Mouse (Mus musculus): ENCODE data around the gene Ric3. TPM values are rescaled to one million over a fixed set of nuclear protein-coding genes. Genes with fewer than 3 reads are reported as not detected.
A peak's percentile ranks its signal among the peaks of the same experiment; 100 is the strongest.

Ric3 gene
- polyA plus RNA-seq, 1 experiment from 2014 or later: 39.1 TPM

GRCm38 (mm10) chr7:109038121-109038735, 44.9 kb downstream of the Ric3 start:
- Histone ChIP-seq H3K9ac (no peak overlapping the region), H3K4me3 (no peak overlapping the region), H3K4me1 (no peaks in the 10 kb centered on the region), H3K36me3 (replicated peaks) (peaks cover 16% of the 10 kb centered on the region; the same call in 1 of the 2 replicates), H3K27me3 (replicated peaks) (no peaks in the 10 kb centered on the region), H3K9me3 (no peaks in the 10 kb centered on the region), H3K27ac (no peak overlapping the region), H3K4me2 (no peak overlapping the region)
- WGBS: 79% methylated on average over 8 of the region's 8 CpGs
- no peak for ATAC-seq (replicated peaks)

DNA sequence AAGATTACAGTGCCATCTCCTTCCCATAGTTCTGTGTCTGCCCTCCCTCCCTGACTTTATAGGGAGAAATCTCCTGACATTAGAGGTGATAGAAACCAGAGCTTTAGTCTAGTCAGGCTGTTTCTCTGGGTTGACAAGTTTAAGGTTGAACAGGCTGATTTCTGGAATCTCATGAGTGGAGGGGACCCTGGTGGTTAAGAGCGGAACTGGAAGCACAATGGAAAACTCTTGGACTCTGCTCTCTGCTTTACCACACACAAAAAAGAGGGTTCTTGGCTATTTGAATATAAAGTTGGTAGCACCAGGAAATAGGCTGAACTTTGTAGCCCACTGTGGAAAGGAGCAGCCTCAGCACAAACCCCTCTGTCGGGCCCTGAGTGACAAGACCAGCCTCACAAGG, 51.1 kb downstream of the Ric3 start:
- Histone ChIP-seq H3K4me3 (no peak overlapping the region), H3K27me3 (replicated peaks) (no peaks in the 10 kb centered on the region), H3K4me1 (no peaks in the 10 kb centered on the region), H3K27ac (no peak overlapping the region), H3K4me2 (no peak overlapping the region), H3K36me3 (replicated peaks) (peaks cover 27% of the 10 kb centered on the region), H3K9me3 (no peaks in the 10 kb centered on the region), H3K9ac (no peak overlapping the region)
- WGBS: 94% methylated on average over 2 of the region's 2 CpGs
- ATAC-seq (replicated peaks): no peak

- Histone ChIP-seq H3K27me3 (replicated peaks) (no peaks in the 10 kb centered on the region), H3K4me2 (no peak overlapping the region), H3K27ac (no peak overlapping the region), H3K9ac (no peak overlapping the region), H3K36me3 (replicated peaks) (peaks cover 34% of the 10 kb centered on the region), H3K4me3 (no peak overlapping the region), H3K9me3 (no peaks in the 10 kb centered on the region), H3K4me1 (no peaks in the 10 kb centered on the region)
- 95% methylated on average over 3 of the region's 3 CpGs for WGBS
- no peak for ATAC-seq (replicated peaks)
Observed at GRCm38 (mm10) chr7:109031331-109031730, 51.8 kb downstream of the Ric3 start.

DNA sequence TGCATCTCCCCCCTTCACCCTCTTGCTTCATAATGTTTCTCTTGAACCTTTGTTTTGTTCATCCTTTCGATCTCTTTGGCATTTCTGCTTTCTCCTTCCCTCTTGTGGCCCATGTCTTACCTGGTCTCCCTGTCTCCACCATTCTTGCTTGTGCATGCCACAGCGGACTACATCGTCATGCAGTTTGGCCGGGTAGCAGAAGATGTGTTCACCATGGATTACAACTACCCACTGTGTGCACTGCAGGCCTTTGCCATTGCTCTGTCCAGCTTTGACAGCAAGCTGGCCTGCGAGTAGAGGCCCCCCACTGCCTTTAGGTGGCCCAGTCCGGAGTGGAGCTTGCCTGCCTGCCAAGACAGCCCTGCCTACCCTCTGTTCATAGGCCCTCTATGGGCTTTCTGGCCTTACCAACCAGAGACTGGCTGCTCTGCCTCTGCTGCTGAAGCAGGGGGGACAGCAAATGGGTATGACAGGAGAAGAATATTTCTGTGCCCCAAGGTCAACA, 53.1 kb downstream of the Ric3 start:
- Histone ChIP-seq H3K4me3 (no peak overlapping the region), H3K27me3 (replicated peaks) (no peaks in the 10 kb centered on the region), H3K36me3 (replicated peaks) (peaks cover 37% of the 10 kb centered on the region), H3K4me2 (no peak overlapping the region), H3K4me1 (no peaks in the 10 kb centered on the region), H3K27ac (no peak overlapping the region), H3K9me3 (no peaks in the 10 kb centered on the region), H3K9ac (no peak overlapping the region)
- ATAC-seq (replicated peaks): no peak
- WGBS: 86% methylated on average over 6 of the region's 6 CpGs

DNA sequence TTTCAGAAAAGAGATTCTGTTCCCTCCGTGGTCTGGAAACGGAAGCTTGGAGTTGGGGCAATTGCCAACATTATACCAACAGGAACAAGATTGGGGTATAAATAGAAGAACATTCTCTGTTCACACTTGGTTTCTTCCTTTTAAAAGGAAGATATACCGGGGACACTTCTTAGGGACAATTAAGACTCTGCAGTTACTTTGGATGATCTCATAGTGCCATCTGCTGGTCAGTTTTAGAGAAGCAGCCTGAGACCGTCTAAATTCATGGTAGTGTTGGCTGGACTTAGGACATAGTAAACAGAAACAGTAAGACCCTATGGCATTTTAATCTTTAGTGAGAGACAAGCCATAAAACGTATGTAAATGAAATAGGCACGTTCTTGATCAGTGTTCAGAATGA, 54.9 kb downstream of the Ric3 start:
- 26% methylated on average over 6 of the region's 6 CpGs for WGBS
- Histone ChIP-seq H3K9ac (no peak overlapping the region), H3K27ac (no peak overlapping the region), H3K4me1 (no peaks in the 10 kb centered on the region), H3K36me3 (replicated peaks) (peaks cover 37% of the 10 kb centered on the region), H3K27me3 (replicated peaks) (no peaks in the 10 kb centered on the region), H3K4me3 (no peak overlapping the region), H3K4me2 (no peak overlapping the region), H3K9me3 (no peaks in the 10 kb centered on the region)
- peak; percentile 62 for ATAC-seq (replicated peaks)

GRCm38 (mm10) chr7:109027721-109028120, 55.4 kb downstream of the Ric3 start:
- ATAC-seq (replicated peaks): peak; percentile 21
- no peak overlapping the region for H3K9ac ChIP-seq
- no peak overlapping the region for H3K4me2 ChIP-seq
- no peaks in the 10 kb centered on the region for H3K27me3 ChIP-seq (replicated peaks)
- H3K27ac ChIP-seq: no peak overlapping the region
- H3K4me1 ChIP-seq: no peaks in the 10 kb centered on the region
- H3K4me3 ChIP-seq: no peak overlapping the region
- H3K36me3 ChIP-seq (replicated peaks): peaks cover 42% of the 10 kb centered on the region
- WGBS: 97% methylated on average over 7 of the region's 7 CpGs
- H3K9me3 ChIP-seq: no peaks in the 10 kb centered on the region

DNA sequence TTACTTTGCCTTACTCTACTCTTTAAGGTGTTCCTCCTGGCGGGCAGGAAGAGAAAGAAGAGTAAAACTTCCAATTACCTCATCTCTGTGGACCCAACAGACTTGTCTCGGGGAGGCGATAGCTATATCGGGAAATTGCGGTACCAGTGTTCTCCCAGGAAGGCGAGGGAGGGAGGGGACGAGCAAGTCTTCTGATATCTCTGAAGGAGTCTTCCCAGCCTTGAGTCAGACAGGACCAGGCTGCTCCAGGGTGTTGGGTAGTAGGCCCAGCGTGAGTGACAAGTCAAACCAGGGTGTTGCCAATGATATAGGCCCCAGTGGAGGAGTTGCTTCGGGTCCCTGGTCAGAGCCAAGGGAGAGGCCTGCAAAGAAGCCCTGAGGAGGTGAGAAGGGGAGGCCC, 56.2 kb downstream of the Ric3 start:
- Histone ChIP-seq H3K9me3 (no peaks in the 10 kb centered on the region), H3K4me3 (no peak overlapping the region), H3K9ac (no peak overlapping the region), H3K4me1 (no peaks in the 10 kb centered on the region), H3K36me3 (replicated peaks) (peaks cover 47% of the 10 kb centered on the region), H3K27ac (no peak overlapping the region), H3K27me3 (replicated peaks) (no peaks in the 10 kb centered on the region), H3K4me2 (no peak overlapping the region)
- WGBS: 92% methylated on average over 9 of the region's 9 CpGs
- no peak for ATAC-seq (replicated peaks)

GRCm38 (mm10) chr7:109025743-109026142, 57.4 kb downstream of the Ric3 start:
- peaks cover 47% of the 10 kb centered on the region for H3K36me3 ChIP-seq (replicated peaks)
- 89% methylated on average over 7 of the region's 7 CpGs for WGBS
- no peaks in the 10 kb centered on the region for H3K9me3 ChIP-seq
- H3K4me1 ChIP-seq: no peaks in the 10 kb centered on the region
- no peaks in the 10 kb centered on the region for H3K27me3 ChIP-seq (replicated peaks)
- no peak overlapping the region for H3K27ac ChIP-seq
- no peak overlapping the region for H3K4me3 ChIP-seq
- no peak overlapping the region for H3K9ac ChIP-seq
- ATAC-seq (replicated peaks): no peak
- no peak overlapping the region for H3K4me2 ChIP-seq

GRCm38 (mm10) chr7:109021428-109021827, 61.7 kb downstream of the Ric3 start:
- peaks cover 5% of the 10 kb centered on the region for H3K4me1 ChIP-seq
- peak; percentile 18 for ATAC-seq (replicated peaks)
- H3K9me3 ChIP-seq: no peaks in the 10 kb centered on the region
- no peak overlapping the region for H3K9ac ChIP-seq
- H3K36me3 ChIP-seq (replicated peaks): peaks cover 21% of the 10 kb centered on the region
- H3K4me3 ChIP-seq: no peak overlapping the region
- WGBS: 14% methylated on average over 3 of the region's 3 CpGs
- H3K4me2 ChIP-seq: no peak overlapping the region
- H3K27ac ChIP-seq: no peak overlapping the region
- no peaks in the 10 kb centered on the region for H3K27me3 ChIP-seq (replicated peaks)

DNA sequence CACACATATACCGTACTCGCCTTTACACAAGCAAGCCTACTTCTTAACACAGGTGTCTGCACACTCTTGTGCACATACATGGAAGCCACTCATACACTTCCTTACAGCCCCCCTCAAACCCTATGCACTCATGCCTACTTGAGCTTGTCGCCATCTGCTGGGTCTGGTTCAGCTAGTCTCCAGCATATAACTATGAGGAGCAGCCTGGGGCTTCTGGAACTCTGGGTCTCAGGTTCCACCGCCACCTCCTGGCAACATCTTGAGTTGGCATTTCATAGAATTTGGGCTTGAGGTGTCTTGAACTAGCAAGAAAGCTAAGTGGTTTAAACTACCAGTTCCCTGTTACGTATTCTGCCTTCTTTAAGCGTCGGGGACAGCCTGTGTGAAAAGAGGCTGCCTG, 63.9 kb downstream of the Ric3 start:
- WGBS: 87% methylated on average over 7 of the region's 7 CpGs
- Histone ChIP-seq H3K27me3 (replicated peaks) (no peaks in the 10 kb centered on the region), H3K4me2 (no peak overlapping the region), H3K9me3 (no peaks in the 10 kb centered on the region), H3K36me3 (replicated peaks) (peaks cover 12% of the 10 kb centered on the region; the same call in 1 of the 2 replicates), H3K4me3 (no peak overlapping the region), H3K4me1 (peaks cover 14% of the 10 kb centered on the region), H3K27ac (no peak overlapping the region), H3K9ac (no peak overlapping the region)
- no peak for ATAC-seq (replicated peaks)

DNA sequence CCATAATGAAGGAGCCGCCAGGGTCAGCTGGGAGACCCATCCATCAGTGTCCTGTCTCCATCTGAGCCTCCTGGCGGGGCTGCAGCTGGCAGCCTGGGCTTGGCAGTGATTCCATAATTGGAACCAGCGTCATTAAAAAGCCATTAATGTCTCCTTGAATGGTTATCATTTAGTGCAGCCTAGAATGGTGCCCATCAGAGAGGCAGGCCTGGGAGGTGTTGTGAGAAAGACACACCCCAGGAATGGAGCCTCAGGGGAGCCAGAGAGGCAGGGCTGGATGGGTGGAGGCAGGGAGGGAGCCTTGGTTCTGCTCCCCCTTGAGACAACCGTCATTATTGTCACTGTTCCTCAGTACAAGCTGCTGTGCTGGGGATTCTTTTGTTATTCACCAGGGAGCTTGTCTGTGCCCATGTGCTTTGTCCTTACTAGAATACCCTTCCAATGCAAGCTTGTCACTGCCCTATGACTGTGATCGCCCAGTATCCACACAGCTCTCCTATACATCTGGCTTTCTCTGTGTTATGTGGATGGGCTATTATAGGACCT, 66.7 kb downstream of the Ric3 start:
- Histone ChIP-seq H3K4me3 (no peak overlapping the region), H3K9ac (no peak overlapping the region), H3K27me3 (replicated peaks) (no peaks in the 10 kb centered on the region), H3K4me2 (no peak overlapping the region), H3K9me3 (no peaks in the 10 kb centered on the region), H3K36me3 (replicated peaks) (no peaks in the 10 kb centered on the region), H3K27ac (peak overlapping the region; percentile 31), H3K4me1 (peaks cover 42% of the 10 kb centered on the region)
- 27% methylated on average over 5 of the region's 5 CpGs for WGBS
- ATAC-seq (replicated peaks): no peak

- no peak overlapping the region for H3K4me3 ChIP-seq
- H3K9ac ChIP-seq: no peak overlapping the region
- H3K27ac ChIP-seq: no peak overlapping the region
- no peaks in the 10 kb centered on the region for H3K9me3 ChIP-seq
- WGBS: 86% methylated on average over 7 of the region's 7 CpGs
- no peaks in the 10 kb centered on the region for H3K36me3 ChIP-seq (replicated peaks)
- ATAC-seq (replicated peaks): no peak
- peaks cover 51% of the 10 kb centered on the region for H3K4me1 ChIP-seq
- peaks cover under 1% of the 10 kb centered on the region; the same call in 1 of the 2 replicates for H3K27me3 ChIP-seq (replicated peaks)
- no peak overlapping the region for H3K4me2 ChIP-seq
Observed at GRCm38 (mm10) chr7:109014851-109015250, 68.3 kb downstream of the Ric3 start.
